Mouse (Mus musculus) cerebellum, adult 18-20 months (tissue): ENCODE data around the gene Inf2.

Source experiments
- DNase-seq, 2 experiments: peaks; one replicate each; pipeline ENCODE4 v3.0.0; 2021

The Inf2 gene

DNA sequence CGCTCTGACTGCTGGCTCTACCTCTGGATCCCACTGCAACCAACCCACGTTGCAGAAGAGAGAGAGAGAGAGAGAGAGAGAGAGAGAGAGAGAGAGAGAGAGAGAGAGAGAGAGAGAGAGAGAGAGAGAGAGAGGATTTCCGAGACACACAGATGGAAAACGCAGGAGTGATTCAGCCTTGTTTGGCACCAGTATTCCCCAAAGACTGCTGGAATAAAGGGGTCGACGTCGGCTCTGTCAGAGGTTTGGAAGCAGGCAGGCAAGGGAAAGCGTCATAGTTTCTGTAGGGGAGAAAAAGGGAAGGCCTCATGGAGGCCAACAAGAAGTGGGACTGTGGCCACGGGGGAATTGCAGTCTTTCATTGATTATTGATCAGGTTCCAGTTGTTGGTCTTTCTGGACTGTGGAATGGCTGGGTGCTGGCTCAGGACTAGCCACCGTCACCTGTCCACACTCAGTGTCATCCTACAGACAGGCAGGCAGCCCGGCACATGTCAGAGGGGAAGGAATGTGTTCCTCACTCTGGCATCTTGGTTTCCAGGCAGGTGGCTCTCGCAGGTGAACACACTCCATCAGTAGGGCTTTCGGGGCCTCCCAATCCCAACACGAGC is 8.4 kb downstream of the Inf2 start:
- DNase-seq = no peak

DNA sequence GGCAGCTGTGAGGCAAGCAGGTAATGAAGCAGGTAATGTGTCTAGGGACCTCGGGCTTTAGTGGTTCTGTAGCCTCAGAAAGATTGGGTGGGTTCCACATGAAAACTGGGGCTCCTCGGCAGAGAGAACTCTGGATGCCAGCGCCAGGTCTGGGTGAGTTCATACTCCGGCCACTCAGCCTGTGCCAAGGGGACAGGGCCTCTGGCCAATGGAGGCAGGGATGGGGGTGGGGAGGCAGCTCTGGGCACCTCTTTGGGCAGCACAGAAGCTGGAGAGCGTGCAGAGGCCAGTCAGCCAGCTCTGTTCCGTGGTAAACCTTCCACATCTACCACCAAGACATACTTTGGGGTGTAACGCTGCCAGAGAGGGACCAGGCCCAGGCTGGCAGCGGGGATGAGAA is 9.0 kb downstream of the Inf2 start:
- DNase-seq = peak in 1 of 2 experiments; percentile 42

DNA sequence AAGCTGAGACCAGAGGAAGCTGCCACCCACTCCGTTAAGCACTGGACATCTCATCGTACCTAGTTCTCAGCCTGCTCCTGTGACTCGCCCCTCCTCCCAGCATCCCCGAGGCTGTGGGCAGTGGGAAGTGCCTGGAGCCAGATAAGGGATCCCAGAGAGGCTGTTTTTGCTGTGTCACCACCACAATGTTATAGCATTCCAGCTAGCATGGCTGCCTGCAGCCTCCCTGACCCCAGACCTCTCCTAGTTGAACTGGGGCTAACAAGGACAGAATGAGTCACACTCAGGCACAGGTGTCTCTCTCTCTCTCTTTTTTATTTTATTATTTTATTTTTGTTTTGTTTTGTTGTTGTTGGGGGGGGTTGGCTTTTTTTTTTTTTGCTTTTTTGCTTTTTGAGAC is 10.6 kb downstream of the Inf2 start:
- no peak for DNase-seq

- DNase-seq = no peak
Observed at GRCm38 (mm10) chr12:112599942-112600611, 11.5 kb downstream of the Inf2 start.

DNA sequence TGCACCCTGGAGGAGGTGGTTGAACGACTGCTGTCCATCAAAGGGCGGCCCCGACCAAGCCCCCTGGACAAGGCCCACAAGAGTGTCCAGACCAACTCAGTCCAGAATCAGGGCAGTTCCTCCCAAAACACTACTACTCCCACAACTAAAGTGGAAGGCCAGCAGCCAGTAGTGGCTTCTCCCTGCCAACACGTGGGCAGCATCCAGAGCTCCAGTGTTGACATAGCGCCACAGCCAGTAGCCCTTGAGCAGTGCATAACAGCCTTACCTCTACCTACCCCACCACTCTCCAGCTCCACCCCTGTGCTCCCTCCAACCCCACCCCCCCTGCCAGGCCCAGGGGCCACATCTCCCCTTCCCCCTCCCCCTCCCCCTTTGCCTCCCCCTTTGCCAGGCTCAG is 15.4 kb downstream of the Inf2 start:
- no peak for DNase-seq

- DNase-seq = no peak
Observed at GRCm38 (mm10) chr12:112604709-112605649, 16.4 kb downstream of the Inf2 start.

DNA sequence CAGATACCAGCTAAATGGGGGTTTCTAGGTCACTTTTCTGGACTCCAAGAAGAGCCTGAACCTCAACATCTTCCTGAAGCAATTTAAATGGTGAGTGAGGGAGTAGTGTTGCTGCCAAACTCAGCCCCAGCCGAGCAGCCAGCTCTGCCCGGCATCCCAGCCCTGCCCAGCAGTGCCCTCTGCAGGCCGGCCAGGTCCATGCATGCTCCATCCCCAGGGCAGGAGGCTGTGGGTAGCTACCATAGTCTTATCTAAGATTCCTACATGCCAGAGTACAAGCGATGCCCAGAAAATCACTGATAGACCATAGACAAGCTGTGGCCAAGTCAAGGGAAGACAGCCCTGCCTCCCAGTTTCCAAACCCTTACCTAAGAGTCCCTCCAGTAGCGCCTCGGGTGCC is 17.2 kb downstream of the Inf2 start:
- peak; percentile 69 to 82 for DNase-seq

GRCm38 (mm10) chr12:112606998-112607397 is 18.4 kb downstream of the Inf2 start:
- DNase-seq = no peak

DNA sequence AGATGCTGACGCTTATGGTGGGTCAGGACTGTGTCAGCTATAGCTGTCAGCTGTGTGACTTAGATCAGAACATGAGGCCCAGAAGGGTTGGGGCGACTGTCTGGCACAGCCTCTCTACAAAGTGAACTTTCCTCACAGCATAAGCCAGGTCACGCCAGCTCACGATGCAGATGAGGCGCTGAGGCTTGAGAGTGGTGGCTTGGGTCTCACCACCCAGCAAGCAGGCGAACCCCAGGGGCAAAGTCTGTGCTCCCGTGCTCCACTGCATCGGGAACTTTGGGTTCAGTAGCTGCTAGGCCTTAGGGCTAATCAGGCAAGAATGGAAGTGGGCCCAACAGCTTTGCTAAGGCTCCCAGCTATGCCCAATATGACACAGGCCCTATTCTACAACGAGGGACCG is 20.4 kb downstream of the Inf2 start:
- no peak for DNase-seq

GRCm38 (mm10) chr12:112616668-112617067 is 28.1 kb downstream of the Inf2 start:
- DNase-seq = no peak

DNA sequence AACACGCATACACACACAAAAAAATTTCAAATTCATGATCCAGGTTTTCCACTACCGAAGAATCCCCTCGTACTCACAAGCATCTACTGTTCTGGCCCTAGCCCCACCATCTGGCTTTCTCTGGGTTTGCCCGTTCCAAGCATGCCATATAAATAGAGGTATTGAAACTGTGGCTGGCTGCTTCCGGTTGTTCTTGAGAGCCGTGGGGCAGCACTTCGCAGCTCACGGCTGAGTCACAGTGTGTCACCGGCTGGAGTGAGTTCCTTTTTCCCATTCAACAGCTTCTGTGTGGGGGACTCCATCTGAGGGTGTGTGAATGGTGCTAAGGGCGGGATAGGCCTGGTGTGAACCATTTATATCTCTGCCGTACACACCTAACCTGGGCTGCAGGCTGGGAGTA is 28.6 kb downstream of the Inf2 start:
- no peak for DNase-seq

DNA sequence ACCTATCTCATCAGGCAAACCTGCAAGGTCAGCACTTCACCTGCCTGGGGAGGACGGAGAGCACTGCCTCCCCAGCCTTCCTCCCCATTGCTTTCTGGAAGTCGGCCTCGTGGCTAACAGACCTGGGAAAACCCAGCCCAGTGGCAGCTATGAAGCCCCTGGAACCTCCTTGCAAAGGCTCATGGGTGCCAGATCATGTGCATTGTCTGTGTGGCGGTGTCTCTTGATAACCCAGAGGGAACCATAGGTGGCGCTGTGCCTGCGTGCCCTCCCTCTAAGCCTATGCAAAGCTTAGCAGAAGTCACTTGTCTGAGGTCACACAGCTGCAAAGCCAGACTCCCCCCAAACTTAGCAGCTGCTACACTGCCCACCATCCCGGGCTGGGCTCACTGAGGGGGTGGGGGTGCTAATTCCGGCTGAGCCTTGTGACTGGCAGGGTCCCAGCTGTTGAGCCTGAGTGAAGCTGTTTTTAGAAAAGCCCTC is 29.4 kb downstream of the Inf2 start:
- peak in 1 of 2 experiments; percentile 40 for DNase-seq

DNA sequence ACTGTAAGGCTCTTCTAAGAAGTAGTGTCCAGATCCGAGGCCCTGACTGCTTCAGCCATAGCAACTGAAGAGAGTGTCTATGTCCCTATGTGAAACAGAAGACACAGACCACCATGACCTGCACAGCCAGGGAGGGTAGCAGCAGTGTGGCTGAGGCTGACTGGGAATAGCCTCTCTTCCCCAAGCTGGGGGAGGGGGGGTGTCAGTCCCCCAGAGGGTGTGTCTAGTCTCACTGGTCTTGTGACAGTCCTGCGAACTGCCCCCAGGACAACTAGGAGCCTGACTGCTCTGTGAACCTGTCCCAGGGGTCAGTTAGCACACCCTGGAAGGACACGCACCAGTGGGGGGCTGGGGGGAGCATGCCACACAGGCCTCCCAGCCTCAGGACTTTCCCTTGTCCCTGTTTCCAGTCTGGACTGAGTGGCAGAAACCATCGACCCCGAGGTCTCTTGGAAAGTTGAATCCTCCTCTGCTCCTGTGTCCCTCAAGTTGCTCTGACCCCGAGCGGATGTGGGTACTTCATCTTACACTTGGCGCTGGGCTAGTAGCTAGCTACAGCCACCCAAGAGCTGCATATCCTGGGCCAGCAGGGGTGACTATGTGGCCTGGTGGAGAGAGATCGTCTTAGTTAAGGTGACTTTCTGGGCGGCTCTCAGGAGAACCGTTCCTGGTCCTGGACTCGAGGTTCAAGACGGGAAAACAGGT is 30.5 kb downstream of the Inf2 start:
- DNase-seq = no peak

DNA sequence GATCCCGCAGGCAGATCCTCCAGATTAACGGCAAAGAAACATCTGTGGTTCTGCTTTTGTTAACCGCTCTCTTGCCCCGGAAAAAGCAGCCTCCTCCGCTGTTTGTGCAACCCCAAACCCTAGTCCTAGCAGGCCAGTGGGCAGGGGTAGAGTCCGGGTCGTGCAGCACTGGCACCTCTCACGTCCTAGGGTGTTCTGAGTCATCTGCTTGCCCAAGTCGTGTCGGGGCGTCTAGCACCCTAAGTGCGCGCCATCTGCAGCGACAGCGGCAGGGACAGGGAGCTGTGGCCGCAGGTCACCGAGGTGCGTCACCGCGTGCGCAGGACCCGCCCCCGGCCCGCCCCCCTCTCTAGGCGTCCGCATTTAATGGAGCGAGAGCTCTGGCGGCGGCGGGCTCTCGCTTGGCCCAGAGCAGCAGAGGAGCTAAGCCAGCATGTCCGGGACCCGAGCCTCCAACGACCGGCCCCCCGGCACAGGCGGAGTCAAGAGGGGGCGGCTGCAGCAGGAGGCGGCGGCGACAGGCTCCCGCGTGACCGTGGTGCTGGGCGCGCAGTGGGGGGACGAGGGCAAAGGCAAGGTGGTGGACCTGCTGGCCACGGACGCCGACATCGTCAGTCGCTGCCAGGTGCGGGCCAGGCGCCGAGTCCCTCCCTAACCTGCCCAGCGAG is 31.2 kb downstream of the Inf2 start, which contains the start of gene Adssl1:
Adssl1 (plus strand) TSS at position 360 of the 668 bp plus-strand sequence.
- peak; percentile 51 to 59 for DNase-seq

- no peak for DNase-seq
Observed at GRCm38 (mm10) chr12:112620354-112621061, 31.9 kb downstream of the Inf2 start.

- DNase-seq = no peak
Observed at GRCm38 (mm10) chr12:112621900-112622299, 33.3 kb downstream of the Inf2 start.

GRCm38 (mm10) chr12:112623742-112624141 is 35.2 kb downstream of the Inf2 start:
- peak; percentile 67 to 72 for DNase-seq

DNA sequence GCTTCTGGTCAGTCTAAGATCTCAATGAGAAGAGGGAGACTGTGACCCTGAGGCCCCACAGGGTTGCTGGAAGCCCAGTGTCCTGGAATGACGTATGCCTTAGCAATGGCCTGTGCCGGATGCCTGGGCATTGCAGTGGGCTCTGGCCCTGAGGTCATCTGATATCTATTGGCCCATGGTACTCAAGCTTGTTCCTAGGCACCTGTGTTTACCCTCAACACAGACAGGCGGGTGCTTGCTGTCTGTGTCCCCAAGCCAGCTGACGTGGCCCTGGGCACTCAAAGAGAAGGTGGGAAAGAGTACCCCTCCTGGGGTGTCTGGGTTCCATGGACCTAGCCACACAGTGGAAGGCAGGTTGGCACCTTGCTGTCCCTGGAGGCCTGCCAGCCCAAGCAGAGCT is 37.1 kb downstream of the Inf2 start:
- no peak for DNase-seq

DNA sequence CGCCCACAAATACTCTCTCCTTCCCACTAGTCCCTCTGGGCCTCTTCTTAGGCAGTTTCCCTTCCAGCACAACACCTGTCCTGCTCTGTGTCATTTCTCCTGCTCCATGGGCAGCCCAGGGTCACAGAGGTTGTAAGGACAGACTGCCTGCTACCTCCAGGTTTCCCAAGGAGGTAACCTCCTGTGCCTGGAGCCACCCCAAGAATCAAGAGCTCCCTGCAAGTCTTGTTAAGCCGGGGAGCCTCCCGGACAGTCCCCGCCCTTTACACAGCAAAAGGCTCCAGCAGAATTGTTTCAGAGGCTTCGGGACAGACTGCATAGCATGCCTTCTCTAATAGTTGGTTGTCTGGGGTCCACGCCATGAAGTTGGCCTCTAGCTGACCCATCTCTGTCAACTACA is 37.9 kb downstream of the Inf2 start:
- DNase-seq = no peak

DNA sequence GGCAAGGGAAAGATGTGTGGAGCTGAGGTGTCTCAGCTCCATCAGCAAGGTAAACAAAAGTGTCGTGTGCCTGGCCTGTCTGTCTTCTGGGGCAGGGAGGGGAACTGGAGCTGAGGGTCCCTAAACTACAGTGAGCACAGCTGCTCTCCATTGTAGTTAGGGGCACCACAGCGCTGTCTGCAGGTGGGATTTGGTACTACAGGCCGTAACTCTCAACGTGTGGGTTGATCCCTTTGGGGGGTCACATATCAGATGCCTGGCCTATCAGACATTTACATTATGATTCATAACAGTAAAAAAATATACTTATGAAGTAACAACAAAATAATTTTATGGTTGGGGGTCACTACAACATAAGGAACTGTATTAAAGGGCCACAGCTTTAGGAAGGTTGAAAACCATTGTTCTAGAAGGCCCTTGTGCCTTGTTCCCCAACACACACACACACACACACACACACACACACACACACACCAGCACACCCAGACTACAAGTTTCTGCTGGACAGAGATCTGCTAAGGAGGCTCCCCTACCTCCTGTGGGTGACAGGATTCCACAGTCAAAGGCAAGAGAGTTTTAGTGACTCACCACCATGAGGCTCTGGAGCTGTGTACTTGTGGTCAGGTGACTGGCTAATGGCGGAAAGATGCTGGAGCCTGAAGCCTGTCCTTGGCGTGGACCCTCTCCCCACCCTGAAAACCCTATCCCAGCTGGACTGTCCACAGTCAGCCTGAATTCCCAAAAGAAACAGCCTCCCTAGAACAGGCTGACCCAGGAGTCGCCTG is 38.7 kb downstream of the Inf2 start:
- no peak for DNase-seq

- DNase-seq = no peak
Observed at GRCm38 (mm10) chr12:112628197-112628596, 39.6 kb downstream of the Inf2 start.
